Mouse (Mus musculus): ENCODE measurements around the gene Fam217b. TPM values are rescaled to one million over a fixed set of nuclear protein-coding genes. Genes with fewer than 3 reads are reported as not detected.

Gene Fam217b
- polyA plus RNA-seq, 1 experiment from 2014 or later: 4.2 TPM

DNA sequence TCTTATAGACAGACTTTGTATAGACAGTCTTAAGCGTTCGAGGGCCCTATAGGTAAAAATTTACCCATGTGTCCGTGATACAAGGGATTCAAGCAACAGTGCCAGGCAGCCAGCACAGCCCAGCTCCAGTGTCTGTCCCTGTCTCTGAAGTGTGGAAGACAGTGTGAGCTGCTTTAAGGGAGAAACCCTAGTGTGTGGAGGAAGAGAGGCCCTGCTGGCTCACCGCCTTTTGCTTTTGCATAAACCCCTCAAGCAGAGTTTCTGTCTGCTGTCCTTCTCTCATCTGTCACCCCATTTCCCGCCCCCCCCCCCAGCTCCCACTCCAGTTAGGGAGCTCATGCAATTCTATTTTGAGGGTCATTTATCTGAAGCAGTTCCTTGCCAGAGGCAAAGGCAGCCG, 7.3 kb downstream of the Fam217b start:
- Histone ChIP-seq H3K4me1 (no peaks in the 10 kb centered on the region), H3K9me3 (no peaks in the 10 kb centered on the region), H3K9ac (replicated peaks) (no peak overlapping the region), H3K27ac (replicated peaks) (no peak overlapping the region), H3K36me3 (no peaks in the 10 kb centered on the region), H3K27me3 (no peaks in the 10 kb centered on the region), H3K4me2 (replicated peaks) (no peak overlapping the region), H3K4me3 (no peak overlapping the region)
- no peak for ATAC-seq (replicated peaks)
- 61% methylated on average over 6 of the region's 6 CpGs for WGBS

DNA sequence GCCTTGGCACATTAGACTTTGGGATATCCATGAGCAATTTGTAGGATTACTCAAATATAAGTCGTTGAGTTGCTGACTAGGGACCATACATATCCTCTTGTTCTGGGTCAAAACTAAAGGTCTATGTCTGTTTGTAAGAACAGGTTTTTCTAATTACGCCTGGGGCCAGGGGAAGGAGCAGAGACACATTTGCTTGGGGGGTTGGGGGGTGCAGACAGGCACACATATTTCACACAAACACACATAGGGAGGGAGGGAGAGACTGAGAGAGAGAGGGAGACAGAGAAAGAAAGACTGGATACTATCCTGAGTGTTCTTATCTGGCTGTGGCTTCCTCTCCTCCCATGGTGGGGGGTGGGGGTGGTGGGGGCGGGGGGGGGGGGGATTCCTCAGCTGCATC, 7.9 kb downstream of the Fam217b start:
- no peak for ATAC-seq (replicated peaks)
- 53% methylated on average over 3 of the region's 3 CpGs for WGBS
- no peak overlapping the region for H3K4me3 ChIP-seq
- no peak overlapping the region for H3K9ac ChIP-seq (replicated peaks)
- H3K27me3 ChIP-seq: no peaks in the 10 kb centered on the region
- no peaks in the 10 kb centered on the region for H3K36me3 ChIP-seq
- H3K9me3 ChIP-seq: no peaks in the 10 kb centered on the region
- H3K27ac ChIP-seq (replicated peaks): no peak overlapping the region
- no peaks in the 10 kb centered on the region for H3K4me1 ChIP-seq
- no peak overlapping the region for H3K4me2 ChIP-seq (replicated peaks)

- ATAC-seq (replicated peaks): no peak
- no peaks in the 10 kb centered on the region for H3K9me3 ChIP-seq
- H3K9ac ChIP-seq (replicated peaks): no peak overlapping the region
- no peaks in the 10 kb centered on the region for H3K27me3 ChIP-seq
- no peaks in the 10 kb centered on the region for H3K36me3 ChIP-seq
- no peak overlapping the region for H3K4me2 ChIP-seq (replicated peaks)
- no peak overlapping the region for H3K4me3 ChIP-seq
- 82% methylated on average over 5 of the region's 5 CpGs for WGBS
- H3K4me1 ChIP-seq: no peaks in the 10 kb centered on the region
- no peak overlapping the region for H3K27ac ChIP-seq (replicated peaks)
These were observed 8.9 kb downstream of the Fam217b start for GRCm38 (mm10) chr2:178423223-178423622.

GRCm38 (mm10) chr2:178426229-178426628, 11.9 kb downstream of the Fam217b start:
- no peak for ATAC-seq (replicated peaks)
- H3K9me3 ChIP-seq: no peaks in the 10 kb centered on the region
- WGBS: 38% methylated on average over 4 of the region's 4 CpGs
- no peaks in the 10 kb centered on the region for H3K36me3 ChIP-seq
- no peak overlapping the region for H3K9ac ChIP-seq (replicated peaks)
- no peaks in the 10 kb centered on the region for H3K27me3 ChIP-seq
- H3K4me1 ChIP-seq: no peaks in the 10 kb centered on the region
- H3K4me2 ChIP-seq (replicated peaks): no peak overlapping the region
- H3K27ac ChIP-seq (replicated peaks): no peak overlapping the region
- H3K4me3 ChIP-seq: no peak overlapping the region

DNA sequence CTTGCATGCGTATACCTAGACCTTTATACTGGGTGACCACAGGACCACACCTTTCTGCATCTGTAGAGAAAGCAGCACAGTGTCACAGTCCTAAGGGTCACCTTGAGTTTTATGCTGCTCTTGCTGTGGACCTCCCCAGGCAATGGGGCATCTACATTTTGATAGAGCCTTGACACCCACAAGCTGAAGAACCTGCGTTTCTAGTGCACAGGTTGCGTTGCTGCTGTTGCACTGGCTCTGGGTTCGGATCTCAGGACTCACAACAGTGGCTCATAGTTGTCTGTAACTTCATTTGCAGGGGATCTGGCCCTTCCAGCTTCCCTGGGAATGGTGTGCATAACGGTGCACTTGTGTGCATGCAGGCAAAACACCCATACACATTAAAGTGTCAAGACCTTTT, 12.9 kb downstream of the Fam217b start:
- Histone ChIP-seq H3K4me1 (no peaks in the 10 kb centered on the region), H3K4me3 (no peak overlapping the region), H3K36me3 (no peaks in the 10 kb centered on the region), H3K9me3 (no peaks in the 10 kb centered on the region), H3K4me2 (replicated peaks) (no peak overlapping the region), H3K27me3 (no peaks in the 10 kb centered on the region), H3K27ac (replicated peaks) (no peak overlapping the region), H3K9ac (replicated peaks) (no peak overlapping the region)
- 0 out of 2 replicates have a peak, but pooled peaks have one; percentile 8 for ATAC-seq (replicated peaks)
- WGBS: 84% methylated on average over 5 of the region's 5 CpGs

DNA sequence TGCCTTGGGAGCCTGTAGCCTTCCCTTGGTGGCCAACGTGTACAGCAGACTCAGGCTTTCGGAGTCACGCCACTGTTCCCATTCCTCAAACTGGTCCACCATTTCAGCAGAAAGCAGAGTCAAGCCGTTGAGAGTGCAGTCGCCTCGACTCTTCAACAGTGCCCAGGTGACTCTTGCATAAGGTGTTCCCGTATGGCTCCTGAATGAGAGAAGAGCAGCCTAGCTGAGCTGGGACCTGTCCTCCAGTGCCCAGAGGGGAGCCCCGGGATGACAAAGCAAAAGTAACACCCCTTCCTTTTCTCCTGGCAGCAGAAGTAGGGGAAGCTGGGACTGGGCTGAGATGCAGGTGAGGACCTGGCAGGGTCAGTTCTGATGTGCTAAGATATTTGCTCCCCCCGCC, 13.9 kb downstream of the Fam217b start:
- Histone ChIP-seq H3K9ac (replicated peaks) (no peak overlapping the region), H3K27ac (replicated peaks) (no peak overlapping the region), H3K27me3 (no peaks in the 10 kb centered on the region), H3K36me3 (no peaks in the 10 kb centered on the region), H3K4me1 (no peaks in the 10 kb centered on the region), H3K9me3 (no peaks in the 10 kb centered on the region), H3K4me2 (replicated peaks) (no peak overlapping the region), H3K4me3 (no peak overlapping the region)
- 88% methylated on average over 9 of the region's 9 CpGs for WGBS
- no peak for ATAC-seq (replicated peaks)

GRCm38 (mm10) chr2:178428676-178429075, 14.4 kb downstream of the Fam217b start:
- H3K27me3 ChIP-seq: no peaks in the 10 kb centered on the region
- no peak overlapping the region for H3K4me3 ChIP-seq
- WGBS: 90% methylated on average over 4 of the region's 4 CpGs
- no peaks in the 10 kb centered on the region for H3K4me1 ChIP-seq
- no peak overlapping the region for H3K9ac ChIP-seq (replicated peaks)
- no peak overlapping the region for H3K4me2 ChIP-seq (replicated peaks)
- no peaks in the 10 kb centered on the region for H3K36me3 ChIP-seq
- no peaks in the 10 kb centered on the region for H3K9me3 ChIP-seq
- no peak overlapping the region for H3K27ac ChIP-seq (replicated peaks)
- no peak for ATAC-seq (replicated peaks)

GRCm38 (mm10) chr2:178429426-178429825, 15.1 kb downstream of the Fam217b start:
- 89% methylated on average over 6 of the region's 6 CpGs for WGBS
- no peak for ATAC-seq (replicated peaks)
- H3K27me3 ChIP-seq: no peaks in the 10 kb centered on the region

DNA sequence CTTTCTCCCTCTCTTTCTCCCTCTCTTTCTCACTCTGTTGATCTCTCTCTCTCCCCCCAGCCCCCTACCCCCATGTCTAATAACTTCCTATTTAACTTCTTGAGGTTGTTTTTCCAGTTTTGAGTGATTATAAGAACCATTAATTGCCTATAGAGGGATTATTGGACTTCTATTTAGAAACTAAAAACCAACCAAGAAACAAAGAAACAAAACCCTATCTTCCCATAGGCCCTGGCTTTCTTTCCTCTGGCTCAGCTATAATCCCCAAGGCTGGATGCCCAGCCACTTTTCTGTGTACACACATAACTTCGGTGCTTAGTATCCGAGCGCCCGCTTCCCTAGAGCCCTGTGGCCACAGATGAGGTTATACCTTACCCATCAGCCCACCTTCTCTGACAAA, 15.9 kb downstream of the Fam217b start, which contains the start of gene Cdh26:
Gene Cdh26 (plus strand): TSS at position 301 of the 400 bp plus-strand sequence.
- H3K4me3 ChIP-seq: no peak within 1 kb of the TSS

More at GRCm38 (mm10) chr2:178429426-178429825, 15.1 kb downstream of the Fam217b start:
- H3K4me2 ChIP-seq (replicated peaks): no peak overlapping the region
- H3K4me3 ChIP-seq: no peak overlapping the region
- no peaks in the 10 kb centered on the region for H3K9me3 ChIP-seq
- no peaks in the 10 kb centered on the region for H3K4me1 ChIP-seq
- H3K36me3 ChIP-seq: no peaks in the 10 kb centered on the region
- no peak overlapping the region for H3K9ac ChIP-seq (replicated peaks)
- H3K27ac ChIP-seq (replicated peaks): no peak overlapping the region

DNA sequence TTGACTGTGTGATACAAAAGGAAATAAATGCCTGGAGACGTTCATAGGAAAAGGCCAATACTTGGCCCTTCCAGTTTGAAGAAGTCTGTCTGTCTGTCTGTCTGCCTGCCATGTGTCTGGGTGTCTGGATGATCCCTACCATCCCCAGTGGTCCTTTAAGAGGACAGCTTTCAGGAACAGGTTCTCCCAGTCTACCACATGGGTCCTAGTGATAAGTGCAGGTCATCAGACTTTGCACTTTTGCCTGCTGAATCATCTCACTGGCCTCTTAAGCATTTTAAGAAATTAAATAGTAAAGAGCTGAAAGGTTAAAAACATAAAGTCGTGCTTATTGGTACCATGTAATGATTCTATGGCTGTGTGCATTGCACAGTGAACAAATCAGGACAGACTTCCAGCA, 19.2 kb downstream of the Fam217b start:
- H3K36me3 ChIP-seq: no peaks in the 10 kb centered on the region
- H3K9me3 ChIP-seq: no peaks in the 10 kb centered on the region
- H3K9ac ChIP-seq (replicated peaks): no peak overlapping the region
- H3K4me1 ChIP-seq: no peaks in the 10 kb centered on the region
- ATAC-seq (replicated peaks): no peak
- no peaks in the 10 kb centered on the region for H3K27me3 ChIP-seq
- no peak overlapping the region for H3K27ac ChIP-seq (replicated peaks)
- H3K4me2 ChIP-seq (replicated peaks): no peak overlapping the region
- H3K4me3 ChIP-seq: no peak overlapping the region
- 82% methylated on average over 2 of the region's 2 CpGs for WGBS

More for the DNA sequence above, 15.9 kb downstream of the Fam217b start, which contains the start of gene Cdh26:
- 77% methylated on average over 4 of the region's 4 CpGs for WGBS
- Histone ChIP-seq H3K36me3 (no peaks in the 10 kb centered on the region), H3K9ac (replicated peaks) (no peak within 1 kb of the TSS), H3K4me2 (replicated peaks) (no peak within 1 kb of the TSS), H3K27me3 (no peaks in the 10 kb centered on the region), H3K4me1 (no peaks in the 10 kb centered on the region), H3K27ac (replicated peaks) (no peak within 1 kb of the TSS), H3K9me3 (no peaks in the 10 kb centered on the region)
- no peak for ATAC-seq (replicated peaks)

- WGBS: 87% methylated on average over 2 of the region's 2 CpGs
- H3K4me3 ChIP-seq: no peak overlapping the region
- no peak overlapping the region for H3K27ac ChIP-seq (replicated peaks)
- H3K4me2 ChIP-seq (replicated peaks): no peak overlapping the region
- no peaks in the 10 kb centered on the region for H3K4me1 ChIP-seq
- no peaks in the 10 kb centered on the region for H3K27me3 ChIP-seq
- no peaks in the 10 kb centered on the region for H3K36me3 ChIP-seq
- no peak for ATAC-seq (replicated peaks)
- H3K9me3 ChIP-seq: no peaks in the 10 kb centered on the region
- H3K9ac ChIP-seq (replicated peaks): no peak overlapping the region
These were observed 19.6 kb downstream of the Fam217b start for GRCm38 (mm10) chr2:178433903-178434302.

GRCm38 (mm10) chr2:178437311-178437710, 23.0 kb downstream of the Fam217b start:
- H3K4me2 ChIP-seq (replicated peaks): no peak overlapping the region
- no peak for ATAC-seq (replicated peaks)
- no peaks in the 10 kb centered on the region for H3K4me1 ChIP-seq
- H3K9me3 ChIP-seq: no peaks in the 10 kb centered on the region
- H3K4me3 ChIP-seq: no peak overlapping the region
- no peak overlapping the region for H3K27ac ChIP-seq (replicated peaks)
- 52% methylated on average over 9 of the region's 9 CpGs for WGBS
- H3K36me3 ChIP-seq: no peaks in the 10 kb centered on the region
- no peaks in the 10 kb centered on the region for H3K27me3 ChIP-seq
- no peak overlapping the region for H3K9ac ChIP-seq (replicated peaks)

- H3K4me3 ChIP-seq: no peak overlapping the region
- H3K9me3 ChIP-seq: no peaks in the 10 kb centered on the region
- no peaks in the 10 kb centered on the region for H3K36me3 ChIP-seq
- no peak overlapping the region for H3K4me2 ChIP-seq (replicated peaks)
- ATAC-seq (replicated peaks): no peak
- 88% methylated on average over 4 of the region's 4 CpGs for WGBS
- no peaks in the 10 kb centered on the region for H3K27me3 ChIP-seq
- no peak overlapping the region for H3K27ac ChIP-seq (replicated peaks)
- H3K9ac ChIP-seq (replicated peaks): no peak overlapping the region
- no peaks in the 10 kb centered on the region for H3K4me1 ChIP-seq
These were observed 35.1 kb downstream of the Fam217b start for GRCm38 (mm10) chr2:178449386-178449785.
